Mouse (Mus musculus): ENCODE data around the gene Slc16a1. TPM values are rescaled to one million over a fixed set of nuclear protein-coding genes. Genes with fewer than 3 reads are reported as not detected.

Gene Slc16a1
- polyA plus RNA-seq (2012; rRNA removed; ENCODE audit: low replicate concordance): 22.7 and 25.0 TPM in 2 replicates

DNA sequence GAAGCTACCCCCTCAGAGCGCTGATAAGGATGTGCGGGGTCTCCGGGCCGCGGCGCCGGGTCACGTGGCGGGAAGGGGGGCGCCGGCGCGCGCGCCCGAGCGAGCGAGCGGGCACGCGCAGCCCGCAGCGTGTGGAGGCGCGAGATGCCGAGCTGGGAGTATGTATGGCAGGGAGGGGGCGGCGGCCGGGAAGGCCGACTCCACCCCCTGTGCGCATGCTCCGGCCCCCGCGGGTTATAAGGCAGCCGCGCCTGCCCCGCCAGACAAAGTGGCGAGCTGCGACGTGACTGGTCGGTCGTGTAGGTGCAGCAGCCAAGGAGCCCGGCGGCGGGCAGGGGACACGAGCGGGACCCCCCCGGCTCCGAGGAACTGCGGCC lies at the start of gene Slc16a1:
Gene Slc16a1 (plus strand): TSS at position 266 of the 377 bp plus-strand sequence.

Other genes with a start within 250 kb of the Slc16a1 start
- gene Lrig2, start 126.8 kb upstream of the Slc16a1 start, polyA plus RNA-seq (2012; rRNA removed; ENCODE audit: low replicate concordance): 2.7 and 4.2 TPM in 2 replicates
- 125 and 134 TPM in 2 replicates for gene Ppm1j, start 142.4 kb downstream of the Slc16a1 start, polyA plus RNA-seq (2012; rRNA removed; ENCODE audit: low replicate concordance)
- gene Fam19a3, start 143.2 kb downstream of the Slc16a1 start, polyA plus RNA-seq (2012; rRNA removed; ENCODE audit: low replicate concordance): 1.2 and 2.1 TPM in 2 replicates
- 176 and 350 TPM in 2 replicates for gene Rhoc, start 149.7 kb downstream of the Slc16a1 start, polyA plus RNA-seq (2012; rRNA removed; ENCODE audit: low replicate concordance)
- gene Mov10, start 179.9 kb downstream of the Slc16a1 start, polyA plus RNA-seq (2012; rRNA removed; ENCODE audit: low replicate concordance): 30.7 and 52.9 TPM in 2 replicates
- gene St7l, start 225.3 kb downstream of the Slc16a1 start, polyA plus RNA-seq (2012; rRNA removed; ENCODE audit: low replicate concordance): 3.0 and 3.4 TPM in 2 replicates
- 8.7 TPM in 2 replicates for gene Capza1, start 225.8 kb downstream of the Slc16a1 start, polyA plus RNA-seq (2012; rRNA removed; ENCODE audit: low replicate concordance)

Data from duodenum, adult 2 months (tissue).